Mouse (Mus musculus): ENCODE measurements at regions not wholly inside any gene's neighbourhood (a gene's known extent, or its start where the extent isn't known, plus 50 kb on each side); places are given as distances from the start of the nearest gene placed in this dataset.
"Not testable (repeated sequence)": the region's sequence is repeated elsewhere in the genome, so short reads cannot be mapped to it uniquely, and the experiment has no call there.

DNA sequence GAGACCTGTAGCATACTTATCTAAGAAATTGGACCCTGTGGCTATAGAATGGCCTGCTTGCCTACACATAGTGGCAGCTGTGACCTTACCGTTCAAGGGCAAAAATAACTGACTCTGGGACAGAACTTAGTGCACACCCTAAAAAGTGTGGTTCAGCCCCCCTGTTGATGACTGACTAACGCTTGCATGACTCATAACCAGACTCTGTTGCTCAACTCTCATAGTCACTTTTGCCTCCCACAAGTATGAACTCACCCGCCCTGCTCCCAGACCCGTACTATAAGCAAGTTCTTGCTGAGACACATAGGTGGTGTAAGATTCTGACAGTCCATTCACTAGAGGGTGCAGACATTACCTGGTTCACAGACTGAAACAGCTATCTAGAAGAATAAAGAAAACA, 424.3 kb upstream of the Cntn5 start:
- Histone ChIP-seq H3K27ac (no peak overlapping the region), H3K4me2 (replicated peaks) (no peak overlapping the region), H3K9me3 (no peaks in the 10 kb centered on the region), H3K4me1 (replicated peaks) (no peaks in the 10 kb centered on the region), H3K27me3 (no peaks in the 10 kb centered on the region), H3K9ac (replicated peaks) (no peak overlapping the region), H3K36me3 (no peaks in the 10 kb centered on the region), H3K4me3 (replicated peaks) (no peak overlapping the region)
- ATAC-seq = no peak
- 89% methylated on average over 4 of the region's 4 CpGs for WGBS

DNA sequence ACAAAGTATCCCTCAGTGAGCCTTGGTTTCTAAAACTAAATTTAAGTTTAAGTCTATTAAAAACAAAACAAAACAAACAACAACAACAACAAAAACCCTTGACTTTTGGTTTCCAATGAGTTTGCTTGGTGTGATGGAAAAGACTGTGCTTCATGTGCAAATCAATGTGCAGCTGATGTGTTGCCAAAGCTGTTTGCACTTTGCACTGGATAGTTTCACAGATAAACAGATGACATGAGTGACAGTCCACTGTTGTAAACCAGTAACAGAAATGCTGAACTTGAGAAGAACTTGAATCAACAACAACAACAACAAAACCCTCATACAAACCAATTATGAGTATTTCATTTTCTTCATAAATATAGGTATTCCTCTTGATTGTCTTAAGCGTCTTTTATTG, 412.6 kb upstream of the Cntn5 start:
- no peak overlapping the region for H3K4me3 ChIP-seq (replicated peaks)
- no peaks in the 10 kb centered on the region for H3K4me1 ChIP-seq (replicated peaks)
- no peaks in the 10 kb centered on the region for H3K36me3 ChIP-seq
- H3K27me3 ChIP-seq = no peaks in the 10 kb centered on the region
- ATAC-seq = no peak
- no peak overlapping the region for H3K4me2 ChIP-seq (replicated peaks)
- no peaks in the 10 kb centered on the region for H3K9me3 ChIP-seq
- WGBS = 89% methylated on average over 1 of the region's 1 CpGs
- no peak overlapping the region for H3K27ac ChIP-seq
- no peak overlapping the region for H3K9ac ChIP-seq (replicated peaks)

DNA sequence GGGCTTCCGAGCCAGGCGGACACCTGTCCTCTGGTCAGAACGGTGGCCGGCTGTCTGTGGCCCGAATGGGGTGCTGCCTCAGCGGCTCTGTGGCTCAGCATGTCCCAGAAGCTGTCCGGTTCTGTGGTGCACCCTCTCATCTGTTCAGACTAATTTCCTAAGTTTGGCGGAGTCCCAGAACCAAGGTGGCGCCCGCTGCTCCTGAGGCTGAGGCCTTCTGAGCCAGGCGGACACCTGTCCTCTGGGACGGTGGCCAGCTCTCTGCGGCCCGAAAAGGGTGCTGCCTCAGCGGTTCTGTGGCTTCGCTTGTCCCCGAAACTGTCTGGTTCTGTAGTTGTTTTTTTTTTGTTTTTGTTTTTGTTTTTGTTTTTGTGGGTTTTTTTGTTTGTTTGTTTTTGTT, 392.5 kb upstream of the Cntn5 start:
- H3K4me3 ChIP-seq (replicated peaks); H3K4me2 ChIP-seq (replicated peaks); H3K9ac ChIP-seq (replicated peaks); ATAC-seq; H3K27me3 ChIP-seq; H3K4me1 ChIP-seq (replicated peaks); H3K9me3 ChIP-seq; H3K36me3 ChIP-seq; H3K27ac ChIP-seq: not testable (repeated sequence)
- WGBS = 97% methylated on average over 17 of the region's 17 CpGs

DNA sequence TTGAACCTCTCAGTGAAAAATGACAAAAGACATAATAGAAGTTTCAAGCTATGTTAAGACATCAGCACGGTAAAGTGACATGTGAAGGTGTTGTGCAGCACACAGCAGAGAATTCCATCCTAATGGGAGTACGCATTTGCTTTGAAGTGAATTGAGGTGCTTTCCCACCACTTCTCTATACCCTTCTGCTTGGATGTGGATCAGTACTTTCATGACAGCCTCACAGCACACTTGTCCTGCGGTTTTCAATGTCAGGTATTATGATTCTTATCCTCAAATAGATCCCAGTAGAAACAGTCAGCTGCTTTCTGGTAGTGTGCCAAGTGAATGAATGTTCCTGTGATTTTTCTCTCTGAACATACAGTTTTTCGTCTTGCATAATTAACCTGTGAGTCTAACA, 380.6 kb upstream of the Cntn5 start:
- Histone ChIP-seq H3K4me3 (replicated peaks) (no peak overlapping the region), H3K27me3 (no peaks in the 10 kb centered on the region), H3K9ac (replicated peaks) (no peak overlapping the region), H3K4me2 (replicated peaks) (no peak overlapping the region), H3K36me3 (no peaks in the 10 kb centered on the region), H3K9me3 (no peaks in the 10 kb centered on the region), H3K4me1 (replicated peaks) (no peaks in the 10 kb centered on the region), H3K27ac (no peak overlapping the region)
- WGBS = 83% methylated on average over 4 of the region's 4 CpGs
- no peak for ATAC-seq

DNA sequence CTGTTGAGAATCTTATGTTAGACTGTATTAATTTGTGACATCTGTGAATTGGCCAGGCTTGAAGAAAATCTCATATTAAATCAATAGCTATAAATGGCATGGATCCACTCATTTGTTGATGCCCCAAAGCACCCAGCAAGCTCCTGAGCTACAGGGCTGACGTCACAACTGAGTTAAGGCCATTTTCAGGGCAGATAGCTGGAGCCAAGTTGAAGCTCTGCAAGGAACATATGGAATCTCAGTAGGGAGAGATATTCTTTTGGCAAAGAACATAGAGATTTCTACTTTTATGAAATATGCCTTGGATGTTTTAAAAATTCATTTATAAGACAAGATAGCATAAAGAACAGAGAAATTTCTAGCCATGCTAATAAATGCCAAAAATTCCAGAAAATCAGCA, 380.0 kb upstream of the Cntn5 start:
- no peak for ATAC-seq
- Histone ChIP-seq H3K36me3 (no peaks in the 10 kb centered on the region), H3K27ac (no peak overlapping the region), H3K4me1 (replicated peaks) (no peaks in the 10 kb centered on the region), H3K27me3 (no peaks in the 10 kb centered on the region), H3K9me3 (no peaks in the 10 kb centered on the region), H3K4me3 (replicated peaks) (no peak overlapping the region), H3K9ac (replicated peaks) (no peak overlapping the region), H3K4me2 (replicated peaks) (no peak overlapping the region)
- WGBS = 70% methylated on average over 1 of the region's 1 CpGs

DNA sequence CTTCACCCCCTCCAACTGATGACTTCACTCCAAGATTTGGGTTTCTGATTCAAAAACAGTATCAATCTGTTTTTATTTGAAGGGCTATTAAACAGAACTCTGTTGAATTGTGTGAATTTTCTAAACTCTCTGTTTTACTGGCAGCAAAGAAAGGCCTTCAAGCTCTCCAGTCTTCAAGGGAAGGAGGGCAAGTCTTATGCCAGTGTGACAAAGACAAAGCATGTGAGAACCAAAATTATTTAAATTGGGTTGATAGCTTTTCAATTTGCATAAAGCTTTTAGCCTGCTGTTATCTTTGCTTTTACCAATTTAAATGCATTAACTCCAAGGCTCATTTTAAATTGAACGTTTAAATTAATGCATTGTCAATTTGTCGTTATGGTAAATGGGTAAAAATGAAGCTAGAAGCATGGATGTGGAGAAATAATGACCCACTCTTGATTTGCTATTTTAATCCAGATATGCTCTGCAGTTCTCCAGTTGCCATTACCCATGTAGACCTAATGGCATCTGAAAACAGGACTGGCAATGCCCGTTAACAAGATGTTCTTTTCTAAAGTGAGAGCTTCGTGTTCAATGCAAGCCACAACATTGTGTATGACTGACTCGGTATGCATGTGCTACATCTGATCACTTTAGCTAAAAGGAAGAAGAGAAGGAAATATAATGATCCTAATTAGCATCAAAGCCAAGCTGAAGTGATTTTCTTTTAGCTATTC, 375.0 kb upstream of the Cntn5 start:
- H3K27me3 ChIP-seq = no peaks in the 10 kb centered on the region
- no peaks in the 10 kb centered on the region for H3K4me1 ChIP-seq (replicated peaks)
- no peak for ATAC-seq
- no peak overlapping the region for H3K4me3 ChIP-seq (replicated peaks)
- WGBS = 76% methylated on average over 5 of the region's 5 CpGs
- no peak overlapping the region for H3K9ac ChIP-seq (replicated peaks)
- no peak overlapping the region for H3K27ac ChIP-seq
- H3K4me2 ChIP-seq (replicated peaks) = no peak overlapping the region
- H3K9me3 ChIP-seq = 0 out of 2 replicates have a peak, but pooled peaks cover 2% of the 10 kb centered on the region
- H3K36me3 ChIP-seq = no peaks in the 10 kb centered on the region

DNA sequence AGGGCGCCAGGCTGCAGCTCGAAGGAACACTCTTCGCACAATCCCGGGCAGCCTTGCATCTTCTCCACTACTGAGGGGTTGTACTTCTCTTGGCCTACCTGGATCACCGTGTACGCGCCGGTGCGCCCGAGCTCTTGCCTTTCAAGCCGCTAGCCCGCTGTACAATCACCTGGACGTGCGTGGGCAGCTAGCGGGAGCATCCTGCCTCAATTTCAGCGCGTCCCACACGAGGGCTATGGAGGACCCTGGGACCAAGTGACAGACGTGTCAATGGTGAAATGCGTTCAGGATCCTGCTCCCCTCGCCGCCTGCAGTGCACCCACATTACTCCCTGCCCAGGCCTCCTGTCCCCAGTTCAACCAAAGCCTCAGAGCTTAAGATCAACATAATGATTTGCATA, 373.2 kb upstream of the Cntn5 start:
- Histone ChIP-seq H3K9ac (replicated peaks) (no peak overlapping the region), H3K4me3 (replicated peaks) (no peak overlapping the region), H3K36me3 (no peaks in the 10 kb centered on the region), H3K9me3 (0 out of 2 replicates have a peak, but pooled peaks cover 2% of the 10 kb centered on the region), H3K27ac (no peak overlapping the region), H3K27me3 (no peaks in the 10 kb centered on the region), H3K4me2 (replicated peaks) (no peak overlapping the region), H3K4me1 (replicated peaks) (no peaks in the 10 kb centered on the region)
- ATAC-seq = no peak
- 94% methylated on average over 22 of the region's 22 CpGs for WGBS

DNA sequence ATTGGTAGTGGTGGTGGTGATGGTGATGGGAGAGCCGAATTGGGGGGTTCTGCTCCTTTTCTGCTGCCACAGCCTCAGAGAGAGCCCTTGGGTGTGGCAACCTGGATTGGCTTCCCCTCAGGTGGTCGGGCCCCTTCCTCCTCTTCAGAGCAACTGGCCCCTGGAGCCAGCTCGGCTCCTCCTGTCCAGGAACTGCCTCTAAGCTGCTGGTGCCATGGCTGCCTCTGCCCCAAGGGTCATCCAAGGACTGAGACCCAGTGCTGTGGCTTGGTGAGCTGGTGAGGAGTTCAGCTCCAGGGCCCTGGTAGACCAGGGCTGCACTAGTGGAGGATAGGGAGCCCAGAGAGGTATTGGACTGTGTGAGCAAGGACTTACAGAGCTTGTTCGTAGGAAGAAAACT, 372.4 kb upstream of the Cntn5 start:
- Histone ChIP-seq H3K4me1 (replicated peaks) (no peaks in the 10 kb centered on the region), H3K9me3 (0 out of 2 replicates have a peak, but pooled peaks cover 2% of the 10 kb centered on the region), H3K4me3 (replicated peaks) (no peak overlapping the region), H3K27me3 (no peaks in the 10 kb centered on the region), H3K36me3 (no peaks in the 10 kb centered on the region), H3K27ac (no peak overlapping the region), H3K4me2 (replicated peaks) (no peak overlapping the region), H3K9ac (replicated peaks) (no peak overlapping the region)
- 0 out of 2 replicates have a peak, but pooled peaks have one; percentile 11 for ATAC-seq
- 76% methylated on average over 4 of the region's 4 CpGs for WGBS

DNA sequence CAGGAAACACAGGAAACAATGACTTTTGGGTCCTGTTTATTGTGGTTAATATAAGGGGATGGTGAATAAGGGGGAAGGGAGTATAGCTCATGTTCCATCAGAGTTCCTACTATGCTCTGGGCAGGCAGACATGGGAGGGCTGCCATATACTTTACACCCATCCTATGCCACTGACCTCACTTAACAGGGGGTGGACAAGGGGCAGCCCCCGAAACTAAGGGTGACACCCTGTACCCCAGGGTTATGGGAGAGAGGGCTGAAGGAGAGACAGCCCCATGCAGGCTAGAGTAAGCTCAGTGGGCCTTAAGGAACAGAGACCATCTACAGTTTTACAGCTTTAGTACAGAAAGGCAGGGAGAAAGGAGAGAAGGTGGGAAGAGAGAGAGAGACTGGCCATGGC, 352.3 kb upstream of the Cntn5 start:
- 88% methylated on average over 1 of the region's 1 CpGs for WGBS
- Histone ChIP-seq H3K4me1 (replicated peaks) (no peaks in the 10 kb centered on the region), H3K9me3 (no peaks in the 10 kb centered on the region), H3K36me3 (no peaks in the 10 kb centered on the region), H3K9ac (replicated peaks) (no peak overlapping the region), H3K4me2 (replicated peaks) (no peak overlapping the region), H3K27ac (no peak overlapping the region), H3K4me3 (replicated peaks) (no peak overlapping the region), H3K27me3 (no peaks in the 10 kb centered on the region)
- ATAC-seq = no peak

DNA sequence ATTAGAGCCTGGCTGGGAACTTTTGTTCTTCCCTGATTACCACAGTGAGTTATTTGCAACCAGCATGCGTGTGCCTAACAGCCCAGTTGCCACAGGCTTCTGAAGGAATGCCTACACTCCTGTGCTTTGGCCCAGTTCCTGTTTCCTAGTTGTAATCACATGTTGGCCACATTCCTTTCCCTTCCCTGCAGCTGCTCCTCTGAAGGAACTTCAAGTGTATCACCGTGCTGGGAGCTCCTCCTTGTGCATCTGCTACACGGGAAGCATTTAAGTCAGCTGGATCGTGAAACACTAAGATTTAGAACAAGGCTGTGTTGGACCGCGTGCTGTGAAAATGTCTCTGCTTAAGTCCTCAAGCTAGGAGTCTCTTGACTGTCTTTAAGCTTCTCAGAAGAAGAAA, 302.3 kb upstream of the Cntn5 start:
- H3K9ac ChIP-seq (replicated peaks) = no peak overlapping the region
- H3K4me3 ChIP-seq (replicated peaks) = no peak overlapping the region
- H3K9me3 ChIP-seq = no peaks in the 10 kb centered on the region
- H3K27ac ChIP-seq = no peak overlapping the region
- H3K4me1 ChIP-seq (replicated peaks) = no peaks in the 10 kb centered on the region
- 0 out of 2 replicates have a peak, but pooled peaks have one; percentile 63 for ATAC-seq
- no peaks in the 10 kb centered on the region for H3K27me3 ChIP-seq
- H3K36me3 ChIP-seq = no peaks in the 10 kb centered on the region
- WGBS = 72% methylated on average over 6 of the region's 6 CpGs
- H3K4me2 ChIP-seq (replicated peaks) = no peak overlapping the region

DNA sequence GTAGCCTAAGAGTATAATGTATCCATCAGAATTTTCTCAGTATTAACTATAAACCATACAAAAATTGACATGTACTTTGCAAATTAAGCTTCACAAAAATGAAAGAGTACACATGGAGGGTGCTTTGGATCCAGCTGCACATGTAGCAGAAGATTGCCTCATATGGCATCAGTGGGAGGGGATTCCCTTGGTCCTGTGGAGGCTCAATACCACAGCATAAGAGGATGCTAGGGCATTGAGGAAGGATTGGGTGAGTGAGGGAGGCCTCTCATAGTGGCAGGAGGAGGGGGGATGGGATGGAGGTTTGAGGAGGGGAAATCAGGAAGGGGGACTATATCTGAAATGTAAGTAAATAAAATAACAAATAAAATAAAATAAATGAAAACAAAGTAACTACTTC, 301.7 kb upstream of the Cntn5 start:
- H3K27ac ChIP-seq = no peak overlapping the region
- H3K9me3 ChIP-seq = no peaks in the 10 kb centered on the region
- no peak for ATAC-seq
- H3K36me3 ChIP-seq = no peaks in the 10 kb centered on the region
- H3K4me2 ChIP-seq (replicated peaks) = no peak overlapping the region
- no peaks in the 10 kb centered on the region for H3K4me1 ChIP-seq (replicated peaks)
- no peak overlapping the region for H3K4me3 ChIP-seq (replicated peaks)
- no peaks in the 10 kb centered on the region for H3K27me3 ChIP-seq
- H3K9ac ChIP-seq (replicated peaks) = no peak overlapping the region

DNA sequence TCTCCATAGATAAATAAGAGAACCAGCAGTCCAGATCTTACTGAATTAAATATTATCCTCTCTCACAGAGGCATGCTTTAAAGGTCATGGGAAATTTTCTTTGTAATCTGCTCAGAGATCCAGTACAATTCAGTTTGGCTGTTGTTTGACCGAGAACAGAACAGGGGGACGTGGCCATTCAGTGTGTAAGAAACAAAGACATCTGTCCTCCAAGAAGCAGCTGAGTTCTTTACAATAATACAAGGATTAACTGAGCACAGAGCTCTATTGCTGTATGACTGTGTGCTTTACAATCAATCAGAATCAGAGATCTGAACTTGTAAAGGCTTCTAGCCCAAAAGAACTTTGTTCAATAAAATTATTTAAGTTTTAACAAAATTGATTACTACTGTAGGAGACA, 287.6 kb upstream of the Cntn5 start:
- H3K9me3 ChIP-seq = no peaks in the 10 kb centered on the region
- WGBS = 11% methylated on average over 2 of the region's 2 CpGs
- H3K4me2 ChIP-seq (replicated peaks) = no peak overlapping the region
- H3K27me3 ChIP-seq = no peaks in the 10 kb centered on the region
- H3K4me1 ChIP-seq (replicated peaks) = 0 out of 2 replicates have a peak, but pooled peaks cover 4% of the 10 kb centered on the region
- H3K4me3 ChIP-seq (replicated peaks) = no peak overlapping the region
- no peak overlapping the region for H3K9ac ChIP-seq (replicated peaks)
- ATAC-seq = no peak
- H3K36me3 ChIP-seq = no peaks in the 10 kb centered on the region
- no peak overlapping the region for H3K27ac ChIP-seq

DNA sequence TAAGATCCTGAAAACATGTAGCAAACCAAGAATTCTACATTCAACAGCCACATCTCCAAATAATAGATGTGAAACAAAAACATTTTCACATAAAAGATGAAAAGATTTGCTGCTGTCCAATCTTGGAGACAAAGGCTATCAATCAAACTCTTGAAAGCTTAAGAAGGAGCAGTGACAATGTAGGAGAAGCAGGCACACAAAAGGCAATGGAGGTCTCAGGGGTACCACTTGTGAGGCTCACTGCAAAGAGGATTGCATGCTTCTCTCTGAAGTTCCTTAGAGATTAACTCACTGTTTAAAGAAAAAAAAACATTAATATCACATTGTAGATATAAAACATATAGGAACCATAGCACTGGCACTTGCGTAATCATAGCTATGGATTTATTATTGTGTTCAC, 241.2 kb upstream of the Cntn5 start:
- Histone ChIP-seq H3K9ac (replicated peaks) (no peak overlapping the region), H3K36me3 (no peaks in the 10 kb centered on the region), H3K4me3 (replicated peaks) (no peak overlapping the region), H3K4me2 (replicated peaks) (no peak overlapping the region), H3K9me3 (no peaks in the 10 kb centered on the region), H3K27ac (no peak overlapping the region), H3K27me3 (no peaks in the 10 kb centered on the region), H3K4me1 (replicated peaks) (no peaks in the 10 kb centered on the region)
- no peak for ATAC-seq
- 45% methylated on average over 1 of the region's 1 CpGs for WGBS
